Mouse (Mus musculus) kidney, adult 2 months (tissue): ENCODE measurements around the gene Nsun4. TPM values are rescaled to one million over a fixed set of nuclear protein-coding genes. Genes with fewer than 3 reads are reported as not detected.

Experiments used
- DNase-seq: peaks from one replicate; pipeline ENCODE4 v3.0.0; 2021
- H3K27ac ChIP-seq: fragments of 200-500 bp; 2 replicates; pipeline ENCODE4 v1.5.1; 2012; ENCODE audit warnings: low read depth, low read length, control low read depth, inconsistent platforms; ENCODE audit not compliant: insufficient read depth
- H3K27me3 ChIP-seq: fragments of 200-500 bp; replicated peaks from 2 replicates; pipeline ENCODE4 v1.6.1; 2012; ENCODE audit warnings: mild to moderate bottlenecking, moderate library complexity, low read length, inconsistent platforms; ENCODE audit not compliant: control insufficient read depth, insufficient read depth
- H3K36me3 ChIP-seq: fragments of 200-500 bp; 2 replicates; pipeline ENCODE4 v1.6.1; 2012; ENCODE audit warnings: mild to moderate bottlenecking, moderate library complexity, low read length, inconsistent platforms; ENCODE audit not compliant: control insufficient read depth, insufficient read depth
- H3K4me1 ChIP-seq: fragments of 200-500 bp; 2 replicates; pipeline ENCODE4 v1.6.1; 2011; ENCODE audit warnings: low read length; ENCODE audit not compliant: control insufficient read depth, insufficient read depth
- H3K4me3 ChIP-seq: fragments of 200-500 bp; 2 replicates; pipeline ENCODE4 v1.5.1; 2011; ENCODE audit warnings: mild to moderate bottlenecking, low read depth, low read length, control low read depth; ENCODE audit not compliant: insufficient read depth
- CTCF ChIP-seq: fragments of 200-500 bp; conservative IDR thresholded peaks from 2 replicates; pipeline ENCODE4 v1.5.1; 2011; ENCODE audit warnings: low read depth, mild to moderate bottlenecking, control low read depth, low read length, moderate library complexity, mixed read lengths; ENCODE audit not compliant: insufficient read depth, insufficient read length
- POLR2A ChIP-seq: fragments of 200-500 bp; IDR thresholded peaks from one replicate; pipeline ENCODE4 v1.6.1; 2011; ENCODE audit warnings: low read depth, low read length, control low read depth
- WGBS: fragments of 180-500 bp; shearing (Covaris S2); methylation state at CpG from one replicate; pipeline ENCODE4 v1.1.7; 2018; 5-methylcytosine and 5-hydroxymethylcytosine counted together
- polyA plus RNA-seq: library from polyadenylated mRNA; depleted of rRNA; stranded (reverse); fragments of >200 nt; gene quantifications from 2 replicates; pipeline ENCODE4 v1.2.3, GENCODE M21; 2012; rRNA removed

Gene Nsun4
- polyA plus RNA-seq, result 14.5 and 16.7 TPM in 2 replicates

DNA sequence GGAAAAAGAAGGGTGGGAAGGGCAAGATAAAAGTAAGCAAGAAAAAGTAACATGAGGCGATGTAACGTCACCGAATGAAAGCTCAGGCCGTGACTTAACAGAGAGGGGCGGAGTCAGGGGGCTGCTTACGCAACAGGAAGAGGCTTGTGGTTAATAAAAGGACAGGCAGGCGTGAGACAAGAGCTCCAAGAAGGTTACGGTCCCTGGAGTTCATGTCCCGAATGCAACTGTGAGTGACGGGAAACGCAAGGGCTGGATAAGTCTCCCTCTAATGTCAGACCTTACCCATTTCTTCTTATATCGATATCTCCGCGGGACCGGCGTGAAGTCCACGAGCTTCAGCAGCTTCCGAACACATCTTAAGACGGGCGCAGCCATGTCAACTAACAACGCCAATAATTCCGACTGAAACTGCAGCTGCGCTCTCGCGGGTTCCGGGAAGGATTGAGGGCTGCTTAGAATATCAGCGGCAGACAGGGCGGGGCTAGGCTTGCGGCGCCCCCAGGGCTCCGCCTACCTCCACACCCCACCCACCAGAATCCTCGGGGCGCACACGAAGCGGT is at the start of gene Nsun4:
Nsun4 (minus strand) TSS at position 478 of the 563 bp plus-strand sequence.
- Histone ChIP-seq H3K36me3 (no peaks in the 10 kb centered on the region), H3K4me3 (peak within 1 kb of the TSS; percentile 60), H3K27me3 (no peaks in the 10 kb centered on the region), H3K27ac (peak within 1 kb of the TSS; percentile 58), H3K4me1 (no peaks in the 10 kb centered on the region; the same call in 1 of the 2 replicates)
- peak; percentile 95 for DNase-seq
- under 1% methylated on average over 35 of the region's 35 CpGs for WGBS
- TF ChIP-seq CTCF, result no peak
- TF ChIP-seq POLR2A, result peak; percentile 78

DNA sequence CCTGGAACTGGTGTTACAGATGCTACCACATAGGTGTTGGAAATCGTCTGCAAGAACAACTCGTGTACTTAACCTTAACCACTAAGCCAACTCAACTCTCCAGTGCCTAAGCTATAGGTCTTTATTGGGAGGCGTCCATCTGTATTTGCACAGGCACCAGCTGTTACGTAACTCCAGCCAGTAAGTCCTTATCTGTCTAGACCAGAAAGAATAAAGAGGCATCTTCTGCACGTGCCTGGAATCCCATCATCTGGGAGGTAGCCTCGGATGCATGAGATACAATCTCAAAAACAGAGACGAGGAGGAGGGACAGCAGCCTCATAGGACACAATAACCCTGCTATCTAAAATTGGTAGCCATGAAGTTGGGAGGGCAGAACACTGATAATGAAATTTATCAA is 47.3 kb upstream of the Nsun4 start:
- WGBS, result 88% methylated on average over 7 of the region's 7 CpGs
- H3K27ac ChIP-seq, result no peak overlapping the region
- TF ChIP-seq CTCF (no peak), POLR2A (no peak)

DNA sequence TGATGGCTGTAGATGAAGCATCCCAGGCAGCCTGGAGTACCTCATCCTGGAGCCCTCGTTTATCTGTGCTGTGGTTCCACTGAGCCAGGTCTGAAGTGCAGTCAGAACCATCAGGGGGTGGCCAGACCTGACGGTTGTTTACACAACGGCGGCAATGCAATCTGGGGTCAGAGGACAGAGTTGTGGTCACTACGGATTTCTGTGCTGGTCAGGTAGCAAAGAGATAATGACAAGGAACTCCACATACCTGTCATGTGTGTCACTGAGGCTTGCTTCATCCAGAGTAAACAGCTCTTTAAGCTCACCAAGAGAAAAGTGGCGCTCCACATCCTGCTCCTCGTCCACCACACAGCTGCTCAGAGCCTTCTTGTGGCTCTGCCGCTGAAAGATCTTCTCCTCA is 43.5 kb upstream of the Nsun4 start:
- H3K36me3 ChIP-seq, result peaks cover 10% of the 10 kb centered on the region
- H3K27me3 ChIP-seq, result no peaks in the 10 kb centered on the region
- H3K27ac ChIP-seq, result no peak overlapping the region
- H3K4me1 ChIP-seq, result no peaks in the 10 kb centered on the region
- DNase-seq, result no peak
- TF ChIP-seq CTCF (no peak), POLR2A (no peak)
- no peak overlapping the region for H3K4me3 ChIP-seq
- WGBS, result 85% methylated on average over 8 of the region's 8 CpGs

More for the DNA sequence above, 47.3 kb upstream of the Nsun4 start:
- Histone ChIP-seq H3K27me3 (no peaks in the 10 kb centered on the region), H3K36me3 (peaks cover 6% of the 10 kb centered on the region; the same call in 1 of the 2 replicates), H3K4me3 (no peak overlapping the region), H3K4me1 (no peaks in the 10 kb centered on the region)
- DNase-seq, result no peak

DNA sequence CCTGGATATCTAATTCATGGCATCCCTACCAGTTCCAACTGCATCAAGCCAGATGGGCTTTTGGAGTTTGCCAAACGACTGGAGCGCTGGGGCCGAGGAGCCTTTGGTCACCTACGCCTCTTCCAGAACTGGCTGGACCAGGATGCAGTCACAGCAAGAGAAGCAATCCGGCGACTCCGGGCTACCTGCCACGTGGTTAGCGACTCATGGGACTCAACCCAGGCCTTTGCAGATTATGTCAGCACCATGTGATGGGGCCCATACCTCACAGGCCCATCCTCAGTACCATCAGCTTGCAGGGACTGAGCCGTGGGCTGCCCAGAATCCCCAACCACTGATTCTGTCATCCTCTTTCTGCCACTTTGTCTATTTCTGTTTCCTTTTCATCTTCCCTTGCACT is 42.6 kb upstream of the Nsun4 start:
- Histone ChIP-seq H3K36me3 (peaks cover 10% of the 10 kb centered on the region), H3K4me3 (no peak overlapping the region), H3K27me3 (no peaks in the 10 kb centered on the region), H3K27ac (no peak overlapping the region), H3K4me1 (no peaks in the 10 kb centered on the region)
- no peak for DNase-seq
- 84% methylated on average over 10 of the region's 10 CpGs for WGBS
- TF ChIP-seq POLR2A, result no peak
- TF ChIP-seq CTCF, result no peak

DNA sequence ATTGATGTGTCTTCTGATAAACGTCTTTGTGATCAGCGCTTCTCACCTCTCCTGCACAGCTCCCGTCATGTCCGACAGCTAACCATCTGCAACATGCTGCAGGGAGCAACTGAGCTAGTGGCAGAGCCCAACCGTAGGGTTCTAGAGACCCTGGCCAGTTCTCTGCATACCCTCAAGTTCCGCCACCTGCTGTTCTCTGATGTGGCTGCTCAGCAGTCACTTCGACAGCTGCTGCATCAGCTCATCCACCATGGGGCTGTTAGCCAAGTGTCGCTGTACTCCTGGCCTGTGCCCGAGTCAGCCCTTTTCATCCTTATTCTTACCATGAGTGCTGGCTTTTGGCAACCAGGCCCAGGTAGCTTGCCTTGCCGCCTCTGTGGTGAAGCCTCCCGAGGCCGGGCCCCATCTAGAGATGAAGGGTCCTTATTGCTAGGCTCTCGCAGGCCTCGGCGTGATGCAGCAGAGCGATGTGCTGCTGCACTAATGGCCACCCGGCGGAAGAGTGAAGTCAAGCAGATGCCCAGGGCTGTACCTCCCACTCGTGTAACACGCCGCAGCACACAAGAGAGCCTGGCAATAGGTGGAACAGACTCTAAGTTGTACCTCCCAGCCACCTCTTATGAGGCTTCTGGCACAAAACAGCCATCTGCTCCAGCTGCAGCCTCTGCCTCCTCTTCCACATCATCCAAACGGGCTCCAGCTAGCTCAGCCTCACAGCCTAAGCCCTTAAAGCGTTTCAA is 35.0 kb upstream of the Nsun4 start:
- TF ChIP-seq POLR2A (no peak), CTCF (no peak)
- Histone ChIP-seq H3K4me1 (no peaks in the 10 kb centered on the region), H3K4me3 (no peak overlapping the region), H3K27me3 (no peaks in the 10 kb centered on the region), H3K27ac (no peak overlapping the region), H3K36me3 (peaks cover 9% of the 10 kb centered on the region)
- no peak for DNase-seq
- 88% methylated on average over 23 of the region's 23 CpGs for WGBS

- Histone ChIP-seq H3K4me3 (peak overlapping the region; percentile 94), H3K4me1 (peaks cover 20% of the 10 kb centered on the region), H3K27me3 (no peaks in the 10 kb centered on the region; the same call in 1 of the 2 replicates), H3K27ac (peak overlapping the region; percentile 57), H3K36me3 (peaks cover 4% of the 10 kb centered on the region)
- WGBS, result 34% methylated on average over 3 of the region's 3 CpGs
- peak; percentile 18 for DNase-seq
- no peak for TF ChIP-seq POLR2A
Measured at GRCm38 (mm10) chr4:116077240-116078095, 23.8 kb upstream of the Nsun4 start.
